Mouse (Mus musculus) erythroblast, embryonic 14.5 days (primary cell): ENCODE results near the gene Rufy2.

Experiments used
- GATA1 ChIP-seq: IDR thresholded peaks from 2 replicates; pipeline ENCODE4 v1.6.1; 2012; ENCODE audit warnings: low read length, inconsistent platforms, mixed read lengths
- TAL1 ChIP-seq: IDR thresholded peaks from 3 replicates; pipeline ENCODE4 v1.6.1; 2012; ENCODE audit warnings: low read length, inconsistent platforms, mixed read lengths

DNA sequence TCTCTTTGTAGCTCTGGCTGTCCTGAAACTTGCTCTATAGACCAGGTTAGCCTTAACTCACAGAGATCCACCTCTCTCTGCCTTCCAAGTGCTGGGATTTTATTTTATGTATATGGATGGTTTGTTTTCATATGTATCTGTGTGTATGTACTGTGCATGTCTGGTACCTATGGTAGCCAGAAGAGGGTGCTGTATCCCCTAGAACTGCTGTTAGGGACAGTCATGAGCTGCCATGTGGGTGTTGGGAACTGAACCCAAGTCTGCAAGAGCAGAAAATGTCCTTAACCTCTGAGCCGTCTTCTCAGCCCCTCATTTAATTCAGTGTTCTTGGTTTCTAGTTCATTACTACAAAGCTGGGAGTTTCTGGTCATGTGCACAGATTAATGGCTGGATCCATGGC lies 47.6 kb upstream of the Rufy2 start:
- TF ChIP-seq GATA1, result no peak
- no peak for TF ChIP-seq TAL1
